Mouse (Mus musculus): Measurements from ENCODE around the gene Arl4a.

Arl4a gene

GRCm38 (mm10) chr12:39990830-39991780, 46.7 kb downstream of the Arl4a start:
- TF ChIP-seq GATA4 (IDR thresholded peaks at IDR 0.05; ENCODE audit: insufficient replicate concordance, low read length), result no peak

DNA sequence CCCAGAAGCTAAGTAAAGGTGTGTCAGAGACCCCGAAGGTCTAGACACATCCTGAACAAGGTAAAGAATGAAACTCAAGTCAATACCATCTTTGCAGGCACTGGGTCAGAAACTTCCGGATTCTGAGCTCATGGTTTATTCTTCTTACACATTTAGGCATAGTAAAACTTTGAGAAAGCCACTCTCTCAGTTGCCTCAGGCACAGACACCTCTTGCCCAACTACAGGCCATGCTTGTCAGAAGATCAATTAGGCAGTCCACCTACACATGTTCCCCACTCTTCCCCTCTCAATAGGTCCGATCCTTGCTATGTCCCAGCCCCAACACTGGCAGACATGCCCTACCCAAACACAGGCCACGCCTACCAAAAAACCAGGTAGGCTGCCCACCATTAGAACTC, 48.7 kb downstream of the Arl4a start:
- no peak for TF ChIP-seq GATA4 (IDR thresholded peaks at IDR 0.05; ENCODE audit: insufficient replicate concordance, low read length)

DNA sequence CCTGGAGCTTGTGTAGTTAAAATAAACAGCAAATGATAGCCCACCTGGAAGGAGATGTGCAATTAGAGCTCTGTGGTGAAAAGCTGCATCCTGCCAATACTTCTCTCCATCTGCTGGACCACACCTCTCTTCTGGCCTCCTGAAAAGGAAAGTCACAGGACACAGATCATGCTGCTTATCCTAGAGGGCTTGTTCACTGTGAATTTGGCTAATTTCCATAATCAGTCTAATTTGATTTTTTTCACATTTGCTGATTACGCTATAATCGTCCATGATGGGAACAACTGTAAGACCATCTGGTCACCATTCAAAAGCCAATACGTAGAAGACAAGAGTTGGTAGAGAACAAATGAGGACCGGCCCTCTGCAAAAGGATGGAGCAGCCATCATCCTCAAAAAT, 50.6 kb downstream of the Arl4a start:
- no peak for TF ChIP-seq GATA4 (IDR thresholded peaks at IDR 0.05; ENCODE audit: insufficient replicate concordance, low read length)

DNA sequence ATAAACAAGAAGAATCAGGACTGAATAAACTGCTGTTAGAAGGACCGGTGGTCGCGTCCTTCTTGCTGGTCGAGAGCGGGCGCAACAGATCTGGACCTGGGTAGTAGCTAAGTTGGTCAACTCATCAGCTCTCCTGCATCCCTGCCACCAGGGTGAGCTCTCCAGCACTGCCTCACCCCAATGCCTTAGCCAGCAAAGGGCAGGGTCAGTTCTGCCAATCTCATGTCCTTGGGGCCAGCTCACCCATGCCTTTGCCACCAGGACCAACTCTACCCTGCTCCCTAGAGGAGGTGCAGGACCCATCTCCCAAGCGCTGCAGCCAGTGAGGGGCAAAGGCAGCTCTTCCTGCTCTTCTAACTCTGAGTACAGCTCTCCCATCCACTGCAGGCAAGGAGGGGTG, 52.2 kb downstream of the Arl4a start:
- no peak for TF ChIP-seq GATA4 (IDR thresholded peaks at IDR 0.05; ENCODE audit: insufficient replicate concordance, low read length)

DNA sequence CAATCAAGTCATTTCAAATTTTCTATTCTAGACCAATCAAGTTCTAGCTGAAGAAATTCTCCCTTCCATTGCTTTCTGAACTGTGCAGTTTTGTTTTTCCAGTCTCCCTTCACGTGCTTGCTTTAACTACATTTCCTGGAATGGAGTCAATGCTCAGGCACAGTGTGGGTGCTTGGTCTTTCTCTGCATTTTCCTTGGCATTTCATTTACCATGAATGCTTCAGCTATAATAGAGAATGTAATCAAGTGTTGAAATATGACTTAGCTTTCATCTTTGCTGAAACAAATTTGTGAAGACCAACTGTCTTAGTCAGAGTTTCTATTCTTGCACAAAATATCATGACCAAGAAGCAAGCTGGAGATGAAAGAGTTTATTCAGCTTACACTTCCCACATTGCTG, 58.0 kb downstream of the Arl4a start:
- no peak for TF ChIP-seq GATA4 (IDR thresholded peaks at IDR 0.05; ENCODE audit: insufficient replicate concordance, low read length)

GRCm38 (mm10) chr12:39979066-39979465, 58.8 kb downstream of the Arl4a start:
- TF ChIP-seq GATA4 (IDR thresholded peaks at IDR 0.05; ENCODE audit: insufficient replicate concordance, low read length), result no peak

GRCm38 (mm10) chr12:39977996-39978590, 59.7 kb downstream of the Arl4a start:
- TF ChIP-seq GATA4 (IDR thresholded peaks at IDR 0.05; ENCODE audit: insufficient replicate concordance, low read length), result no peak

DNA sequence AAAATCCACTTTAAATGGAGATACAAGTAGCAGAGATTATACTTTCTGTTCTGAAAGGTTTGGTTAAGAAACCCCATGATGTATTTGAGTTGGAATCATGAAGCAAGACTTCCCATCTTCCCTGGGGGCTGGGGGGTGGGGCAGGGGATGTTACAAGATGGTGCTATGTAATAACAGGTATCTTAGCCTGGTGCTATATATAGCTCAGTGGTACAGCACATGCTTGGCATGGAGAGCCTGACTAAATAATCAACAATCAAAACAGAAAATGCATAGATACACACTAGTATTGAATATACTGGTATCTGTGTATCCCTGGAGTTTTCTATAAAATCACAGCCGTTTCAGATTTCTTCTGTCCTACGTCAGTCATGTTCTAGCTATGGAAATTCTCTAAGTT, 61.4 kb downstream of the Arl4a start:
- no peak for TF ChIP-seq GATA4 (IDR thresholded peaks at IDR 0.05; ENCODE audit: insufficient replicate concordance, low read length)

DNA sequence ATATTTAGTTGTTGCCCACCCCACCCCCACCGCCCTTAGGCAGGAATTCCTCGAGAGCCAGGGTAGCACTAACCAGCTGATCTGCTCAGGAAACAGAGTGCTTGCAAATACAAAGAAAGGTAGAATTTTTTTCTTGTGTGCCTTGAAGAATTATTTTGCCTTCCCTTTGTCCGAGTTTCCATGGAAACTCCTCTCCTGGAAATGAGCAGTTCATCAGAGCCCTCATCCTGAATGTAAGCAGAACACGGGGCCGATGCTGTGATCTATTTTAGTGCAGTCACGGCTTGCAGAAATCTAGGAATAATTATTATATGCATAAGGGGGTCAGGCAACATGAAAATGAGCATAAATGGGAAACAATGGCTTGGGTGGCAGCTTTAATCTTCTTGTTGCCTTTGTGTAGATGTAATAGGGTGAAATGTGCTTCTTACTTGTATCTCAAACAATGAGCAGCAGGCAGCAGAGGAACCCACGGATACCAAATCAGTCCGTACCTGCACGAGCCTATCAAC, 61.9 kb downstream of the Arl4a start:
- no peak for TF ChIP-seq GATA4 (IDR thresholded peaks at IDR 0.05; ENCODE audit: insufficient replicate concordance, low read length)

- no peak for TF ChIP-seq GATA4 (IDR thresholded peaks at IDR 0.05; ENCODE audit: insufficient replicate concordance, low read length)
These were observed 62.7 kb downstream of the Arl4a start for GRCm38 (mm10) chr12:39974977-39975583.

DNA sequence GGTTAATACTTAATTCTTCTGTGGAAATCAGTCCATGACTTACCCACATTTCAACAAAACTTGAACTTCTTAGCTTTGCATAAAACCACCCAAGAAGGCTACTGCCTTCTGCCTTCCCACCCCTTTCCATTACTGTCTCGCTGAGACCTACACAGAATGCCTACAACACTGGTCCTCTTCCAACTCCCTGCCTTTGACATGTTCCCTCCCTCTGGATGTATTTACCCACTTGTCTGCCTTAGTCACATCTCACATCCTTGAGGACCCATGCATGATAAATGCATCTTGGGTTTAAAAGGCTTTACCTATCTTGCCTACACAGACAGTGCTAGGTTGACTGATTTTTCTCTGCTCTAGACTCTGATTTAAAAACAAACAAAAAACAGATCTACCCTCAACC, 63.6 kb downstream of the Arl4a start:
- TF ChIP-seq GATA4 (IDR thresholded peaks at IDR 0.05; ENCODE audit: insufficient replicate concordance, low read length), result no peak

- TF ChIP-seq GATA4 (IDR thresholded peaks at IDR 0.05; ENCODE audit: insufficient replicate concordance, low read length), result no peak
These were observed 68.3 kb downstream of the Arl4a start for GRCm38 (mm10) chr12:39969500-39969899.

- no peak for TF ChIP-seq GATA4 (IDR thresholded peaks at IDR 0.05; ENCODE audit: insufficient replicate concordance, low read length)
These were observed 69.7 kb downstream of the Arl4a start for GRCm38 (mm10) chr12:39968109-39968508.

DNA sequence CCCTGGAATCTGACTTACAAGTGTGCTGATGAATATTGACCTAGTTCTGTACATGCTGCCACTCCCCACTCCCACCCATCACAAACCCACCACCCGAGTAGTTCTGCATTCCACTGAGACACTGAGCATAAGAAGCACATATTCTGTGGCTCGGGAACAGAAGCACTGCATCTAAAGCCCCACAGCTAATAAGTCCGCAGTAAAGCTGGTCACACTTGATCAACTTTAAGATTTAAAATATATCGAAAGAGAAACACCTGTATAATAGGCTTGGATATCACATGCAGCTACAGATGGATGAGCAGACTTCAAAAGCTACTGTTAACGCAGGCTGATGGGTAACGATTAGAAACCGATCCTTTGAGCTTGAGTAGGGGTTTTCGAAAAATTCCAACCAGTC, 78.7 kb downstream of the Arl4a start:
- TF ChIP-seq GATA4 (IDR thresholded peaks at IDR 0.05; ENCODE audit: insufficient replicate concordance, low read length), result no peak

GRCm38 (mm10) chr12:39957931-39958671, 79.7 kb downstream of the Arl4a start:
- TF ChIP-seq GATA4 (IDR thresholded peaks at IDR 0.05; ENCODE audit: insufficient replicate concordance, low read length), result no peak
